Mouse (Mus musculus): ENCODE data around the gene Maea. TPM values are rescaled to one million over a fixed set of nuclear protein-coding genes. Genes with fewer than 3 reads are reported as not detected.

The Maea gene
- polyA plus RNA-seq (2015; fragmentation: Nextera tagmentation; extraction: Ambion mirVana) = 122 and 123 TPM in 2 replicates

DNA sequence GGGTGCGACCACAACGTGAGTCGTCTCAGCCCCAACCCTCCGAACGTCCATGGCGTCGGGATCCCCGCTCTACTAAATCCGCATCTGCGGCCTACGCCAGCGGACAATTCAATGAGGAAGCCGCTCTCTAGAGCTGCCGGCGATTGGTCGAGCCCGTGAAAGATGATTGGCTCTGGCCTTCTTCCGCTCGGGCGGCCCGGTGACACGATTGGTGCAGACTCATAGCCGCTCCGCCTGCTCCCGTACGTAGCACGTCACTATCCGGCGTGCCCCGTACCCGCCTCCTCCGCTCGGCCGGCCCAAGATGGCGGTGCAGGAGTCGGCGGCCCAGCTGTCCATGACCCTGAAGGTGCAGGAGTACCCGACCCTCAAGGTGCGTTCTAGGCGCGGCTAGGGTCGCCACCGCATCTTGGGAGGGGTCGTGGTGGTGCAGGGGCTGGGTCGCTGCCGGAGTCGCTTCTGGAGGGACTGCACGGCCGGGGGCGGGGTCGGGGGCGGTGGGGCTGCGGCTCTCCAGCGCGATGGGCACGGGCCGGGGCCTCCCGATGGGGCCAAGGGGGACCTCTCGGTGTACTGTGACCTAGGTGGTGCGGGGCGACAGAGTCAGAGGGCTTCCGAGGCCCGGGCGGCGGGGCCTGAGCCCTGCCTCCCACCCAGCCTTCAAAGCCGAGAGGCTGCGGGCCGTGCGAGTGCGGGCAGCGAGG, at the start of gene Maea:
Gene Maea, plus strand, starts transcription at position 237 of the 704 bp plus-strand sequence.
- Histone ChIP-seq H3K4me1 (replicated peaks) (peaks cover 26% of the 10 kb centered on the region), H3K27me3 (no peaks in the 10 kb centered on the region), H3K9ac (peak within 1 kb of the TSS; percentile 99), H3K36me3 (peaks cover 14% of the 10 kb centered on the region), H3K27ac (peak within 1 kb of the TSS; percentile 93), H3K4me2 (peak within 1 kb of the TSS; percentile 77), H3K4me3 (peak within 1 kb of the TSS; percentile 100), H3K9me3 (no peaks in the 10 kb centered on the region)
- peak; percentile 100 for ATAC-seq (ENCODE audit: low FRiP score)
- under 1% methylated on average over 68 of the region's 71 CpGs for WGBS

- Histone ChIP-seq H3K4me3 (no peak overlapping the region), H3K4me2 (no peak overlapping the region), H3K9ac (no peak overlapping the region), H3K27me3 (no peaks in the 10 kb centered on the region), H3K9me3 (no peaks in the 10 kb centered on the region), H3K27ac (peak overlapping the region; percentile 41), H3K4me1 (replicated peaks) (peaks cover 19% of the 10 kb centered on the region), H3K36me3 (no peaks in the 10 kb centered on the region)
- ATAC-seq (ENCODE audit: low FRiP score) = 0 out of 2 replicates have a peak, but pooled peaks have one; percentile 57
- 28% methylated on average over 16 of the region's 16 CpGs for WGBS
Measured at GRCm38 (mm10) chr5:33293796-33294430, 41.4 kb upstream of the Maea start.

DNA sequence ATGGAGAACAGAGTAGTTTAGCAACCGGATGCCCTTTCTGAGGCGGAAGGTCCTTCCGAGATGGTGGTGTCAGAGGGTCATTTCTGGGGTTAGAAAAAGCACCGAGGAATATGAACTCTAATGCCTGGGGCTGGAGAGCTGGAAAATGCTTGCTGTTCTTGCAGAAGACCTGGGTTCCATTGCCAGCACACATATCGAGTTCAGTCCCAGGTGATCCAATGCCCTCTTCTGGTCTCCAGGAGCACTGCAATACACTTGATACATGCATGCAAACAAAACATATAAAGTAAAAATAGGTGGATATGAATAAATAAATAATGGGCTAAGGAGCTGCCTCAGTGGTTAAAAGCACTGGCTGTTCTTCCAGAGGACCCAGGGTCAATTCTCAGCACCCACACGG, 38.1 kb upstream of the Maea start:
- Histone ChIP-seq H3K4me2 (no peak overlapping the region), H3K27ac (no peak overlapping the region), H3K9me3 (no peaks in the 10 kb centered on the region), H3K27me3 (no peaks in the 10 kb centered on the region), H3K9ac (no peak overlapping the region), H3K4me3 (no peak overlapping the region), H3K4me1 (replicated peaks) (peaks cover 19% of the 10 kb centered on the region), H3K36me3 (no peaks in the 10 kb centered on the region)
- no peak for ATAC-seq (ENCODE audit: low FRiP score)
- WGBS = 71% methylated on average over 6 of the region's 6 CpGs

DNA sequence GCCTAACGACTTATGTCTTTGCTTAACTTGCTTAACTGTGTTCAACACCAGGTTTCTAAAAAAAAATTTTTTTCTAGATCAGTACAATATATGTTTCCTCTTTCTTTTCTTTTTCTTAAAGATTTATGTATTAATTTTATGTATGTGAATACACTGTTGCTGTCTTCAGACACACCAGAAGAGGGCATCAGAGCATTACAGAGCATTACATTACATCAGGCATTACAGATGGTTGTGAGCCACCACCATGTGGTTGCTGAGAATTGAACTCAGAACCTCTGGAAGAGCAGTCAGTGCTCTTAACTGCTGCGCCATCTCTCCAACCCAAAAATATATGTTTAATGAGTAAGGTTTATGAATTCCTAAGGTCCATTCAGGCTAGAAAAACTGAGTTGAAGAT, 33.5 kb upstream of the Maea start:
- Histone ChIP-seq H3K27me3 (no peaks in the 10 kb centered on the region), H3K4me3 (no peak overlapping the region), H3K4me2 (no peak overlapping the region), H3K9me3 (no peaks in the 10 kb centered on the region), H3K9ac (no peak overlapping the region), H3K27ac (no peak overlapping the region), H3K36me3 (no peaks in the 10 kb centered on the region), H3K4me1 (replicated peaks) (no peaks in the 10 kb centered on the region)
- 85% methylated on average over 2 of the region's 2 CpGs for WGBS
- no peak for ATAC-seq (ENCODE audit: low FRiP score)

GRCm38 (mm10) chr5:33310704-33311462, 24.4 kb upstream of the Maea start:
- Histone ChIP-seq H3K36me3 (no peaks in the 10 kb centered on the region), H3K27me3 (no peaks in the 10 kb centered on the region), H3K27ac (no peak overlapping the region), H3K9ac (no peak overlapping the region), H3K4me2 (no peak overlapping the region), H3K9me3 (no peaks in the 10 kb centered on the region), H3K4me3 (no peak overlapping the region), H3K4me1 (replicated peaks) (no peaks in the 10 kb centered on the region)
- WGBS = 61% methylated on average over 3 of the region's 3 CpGs
- no peak for ATAC-seq (ENCODE audit: low FRiP score)

- Histone ChIP-seq H3K27ac (no peak overlapping the region), H3K27me3 (no peaks in the 10 kb centered on the region), H3K4me3 (no peak overlapping the region), H3K36me3 (no peaks in the 10 kb centered on the region), H3K9ac (no peak overlapping the region), H3K4me1 (replicated peaks) (no peaks in the 10 kb centered on the region), H3K4me2 (no peak overlapping the region), H3K9me3 (no peaks in the 10 kb centered on the region)
- 84% methylated on average over 7 of the region's 7 CpGs for WGBS
- ATAC-seq (ENCODE audit: low FRiP score) = no peak
Measured at GRCm38 (mm10) chr5:33312192-33312591, 23.1 kb upstream of the Maea start.

GRCm38 (mm10) chr5:33324491-33324890, 10.8 kb upstream of the Maea start:
- H3K4me2 ChIP-seq = no peak overlapping the region
- ATAC-seq (ENCODE audit: low FRiP score) = no peak
- H3K9ac ChIP-seq = no peak overlapping the region
- H3K4me1 ChIP-seq (replicated peaks) = no peaks in the 10 kb centered on the region
- H3K27me3 ChIP-seq = no peaks in the 10 kb centered on the region
- no peaks in the 10 kb centered on the region for H3K36me3 ChIP-seq
- H3K4me3 ChIP-seq = no peak overlapping the region
- no peak overlapping the region for H3K27ac ChIP-seq
- peaks cover 3% of the 10 kb centered on the region; the same call in 1 of the 2 replicates for H3K9me3 ChIP-seq
- WGBS = 45% methylated on average over 2 of the region's 2 CpGs

DNA sequence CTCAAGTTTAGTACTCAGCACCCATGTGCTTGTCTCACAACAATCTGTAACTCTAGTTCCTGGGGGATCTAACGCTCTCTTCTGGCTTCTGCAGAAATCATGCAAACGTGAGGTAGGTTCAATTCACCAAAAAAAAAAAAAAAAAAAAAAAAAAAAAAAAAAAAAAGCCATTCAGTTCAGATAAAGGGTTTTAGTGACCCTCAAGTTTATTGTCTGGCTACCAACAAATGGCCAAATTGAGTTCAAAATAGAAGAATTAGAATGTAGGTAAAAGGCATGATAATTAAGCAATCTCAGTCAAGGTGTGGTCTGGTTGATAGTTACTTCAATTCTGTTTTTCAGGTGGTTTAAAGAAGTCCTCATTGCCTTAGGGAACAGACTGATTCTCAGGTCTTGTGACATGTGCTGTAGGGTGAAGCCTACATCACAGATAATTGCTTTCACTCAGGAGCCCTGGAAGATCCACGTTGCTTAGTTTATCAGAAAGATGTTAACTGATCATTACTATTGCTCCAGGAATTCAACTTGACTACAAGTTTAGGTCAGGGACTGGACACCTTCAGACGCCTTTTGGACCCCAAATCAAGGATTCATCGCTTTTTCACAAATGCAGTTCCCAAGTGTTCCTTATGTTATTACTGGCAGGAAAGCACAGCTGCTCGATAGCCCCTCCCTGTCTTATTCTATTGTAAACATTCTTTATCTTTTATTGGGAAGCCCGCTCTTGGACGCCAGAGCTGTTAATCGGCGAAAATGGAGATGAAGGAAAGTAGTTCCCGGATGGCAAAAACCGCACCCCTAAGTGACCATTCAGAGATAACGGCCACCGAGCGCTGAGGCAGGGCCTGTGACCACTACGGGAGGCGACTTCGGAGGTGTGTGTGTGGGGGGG, 682 bp upstream of the Maea start:
- ATAC-seq (ENCODE audit: low FRiP score) = no peak
- Histone ChIP-seq H3K4me3 (peak overlapping the region; percentile 100), H3K36me3 (peaks cover 14% of the 10 kb centered on the region), H3K27me3 (no peaks in the 10 kb centered on the region), H3K4me2 (peak overlapping the region; percentile 77), H3K4me1 (replicated peaks) (peaks cover 26% of the 10 kb centered on the region), H3K9me3 (no peaks in the 10 kb centered on the region), H3K9ac (peak overlapping the region; percentile 78), H3K27ac (peak overlapping the region; percentile 93)
- 23% methylated on average over 18 of the region's 18 CpGs for WGBS

GRCm38 (mm10) chr5:33335977-33336360, 660 bp downstream of the Maea start:
- H3K4me1 ChIP-seq (replicated peaks) = peaks cover 26% of the 10 kb centered on the region
- WGBS = under 1% methylated on average over 31 of the region's 31 CpGs
- peak overlapping the region; percentile 100 for H3K4me3 ChIP-seq
- peak overlapping the region; percentile 99 for H3K9ac ChIP-seq
- ATAC-seq (ENCODE audit: low FRiP score) = no peak
- H3K36me3 ChIP-seq = peaks cover 14% of the 10 kb centered on the region
- H3K4me2 ChIP-seq = peak overlapping the region; percentile 77
- H3K9me3 ChIP-seq = no peaks in the 10 kb centered on the region
- H3K27ac ChIP-seq = peak overlapping the region; percentile 87
- H3K27me3 ChIP-seq = no peaks in the 10 kb centered on the region

DNA sequence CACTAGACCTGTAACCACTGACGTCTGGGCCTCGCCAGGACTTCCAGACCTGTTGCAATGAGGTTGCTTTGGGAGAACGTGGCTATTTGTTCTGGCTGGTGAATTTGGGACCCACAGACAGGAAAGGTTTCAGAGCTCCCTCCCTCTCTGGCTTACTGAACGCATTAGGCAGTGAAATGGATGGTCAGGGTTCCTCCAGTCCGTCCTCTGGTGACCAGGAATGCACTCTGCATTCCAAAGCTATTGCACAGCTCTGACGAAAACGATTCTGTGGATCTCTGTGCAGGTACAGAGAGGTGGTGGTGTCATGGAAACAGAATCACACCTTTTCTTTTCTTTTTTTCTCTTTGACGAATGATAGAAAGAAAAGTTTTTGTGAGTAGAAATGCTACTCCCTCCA, 1.9 kb downstream of the Maea start:
- Histone ChIP-seq H3K27ac (no peak overlapping the region), H3K4me1 (replicated peaks) (peaks cover 26% of the 10 kb centered on the region), H3K4me3 (peak overlapping the region; percentile 100; the same call in 1 of the 2 replicates), H3K4me2 (peak overlapping the region; percentile 77), H3K36me3 (peaks cover 14% of the 10 kb centered on the region), H3K9ac (peak overlapping the region; percentile 99), H3K27me3 (no peaks in the 10 kb centered on the region), H3K9me3 (no peaks in the 10 kb centered on the region)
- 86% methylated on average over 8 of the region's 8 CpGs for WGBS
- ATAC-seq (ENCODE audit: low FRiP score) = no peak

DNA sequence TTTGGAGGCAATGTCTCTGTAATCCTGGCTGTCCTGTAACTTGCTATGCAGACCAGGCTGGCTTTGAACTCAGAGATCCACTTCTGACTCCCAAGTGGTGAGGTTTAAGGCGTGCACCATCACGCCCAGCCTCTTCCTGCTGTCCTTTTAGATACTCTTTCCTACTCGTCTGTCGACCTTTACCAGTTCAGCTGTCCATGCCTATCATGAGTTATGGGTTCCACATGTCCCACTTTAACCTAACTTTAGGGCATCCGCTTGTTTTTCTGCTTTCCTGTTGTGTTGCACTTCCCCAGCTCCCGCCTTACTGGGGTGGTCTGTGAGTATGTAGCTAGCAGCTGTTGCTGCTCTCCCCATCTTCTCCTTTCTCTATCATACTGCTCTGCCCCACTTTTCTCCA, 5.9 kb downstream of the Maea start:
- Histone ChIP-seq H3K4me1 (replicated peaks) (peaks cover 22% of the 10 kb centered on the region), H3K9me3 (no peaks in the 10 kb centered on the region), H3K27ac (no peak overlapping the region), H3K9ac (no peak overlapping the region), H3K36me3 (peaks cover 22% of the 10 kb centered on the region), H3K27me3 (no peaks in the 10 kb centered on the region), H3K4me3 (no peak overlapping the region), H3K4me2 (no peak overlapping the region)
- WGBS = 92% methylated on average over 6 of the region's 6 CpGs
- ATAC-seq (ENCODE audit: low FRiP score) = no peak
